Mouse (Mus musculus): ENCODE data around the gene Ceacam20.

DNA sequence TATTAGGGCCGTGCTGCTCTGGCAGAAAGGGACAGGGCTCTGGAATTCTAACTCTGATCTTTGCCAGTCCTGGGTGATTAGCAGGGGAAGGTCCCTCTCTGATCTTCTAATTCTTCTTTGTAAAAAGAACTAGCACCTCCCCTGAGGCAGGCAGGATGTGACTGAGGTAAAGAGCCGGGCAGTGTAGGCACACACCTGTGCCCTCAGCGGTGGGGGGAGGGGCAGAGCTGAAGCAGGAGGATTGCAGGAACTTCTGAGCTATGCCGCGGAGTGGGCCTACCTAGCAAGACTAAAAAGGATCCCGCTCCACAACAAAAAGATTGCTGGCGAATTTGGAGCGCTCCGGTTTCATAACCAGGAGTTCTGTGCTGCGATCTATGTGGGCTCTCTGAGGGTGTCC lies 15.2 kb upstream of the Ceacam20 start:
- TF ChIP-seq CTCF (IDR thresholded peaks at IDR 0.05; ENCODE audit: borderline replicate concordance, insufficient read depth, low read length) (no peak), POLR2A (IDR thresholded peaks at IDR 0.05; ENCODE audit: low read depth, low read length) (no peak)

Data from embryonic fibroblast, embryonic 13.5 days (primary cell).